Mouse (Mus musculus) G1E (cell line): ENCODE results near the gene Ppp2ca.

ENCODE experiments used
- CTCF ChIP-seq: IDR thresholded peaks from 2 replicates; pipeline ENCODE4 v1.5.1; 2012; ENCODE audit warnings: low read depth, low read length, inconsistent platforms, mixed read lengths
- TAL1 ChIP-seq: conservative IDR thresholded peaks from 2 replicates; pipeline ENCODE4 v1.6.1; 2012; ENCODE audit warnings: low read depth, low read length, inconsistent platforms, mixed read lengths

DNA sequence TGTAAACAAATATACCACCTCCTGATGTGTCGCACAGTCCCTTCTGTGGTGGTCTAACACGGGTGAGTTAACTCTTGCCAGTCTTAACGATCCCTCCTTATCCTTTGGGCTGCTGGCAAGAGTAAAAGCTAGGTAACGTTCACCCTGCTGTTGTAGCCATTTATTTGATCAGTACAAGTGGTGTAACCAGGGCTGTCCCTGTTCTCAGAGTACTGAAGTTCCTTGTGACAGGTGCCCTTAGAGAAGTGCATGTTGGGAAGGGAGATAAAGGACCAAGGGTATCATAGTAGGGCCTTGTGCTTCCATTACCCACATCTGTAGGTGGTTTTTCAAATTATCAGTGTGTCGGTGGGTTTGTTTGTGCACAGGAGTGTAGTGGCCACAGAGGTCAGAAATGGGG is 29.3 kb downstream of the Ppp2ca start:
- TF ChIP-seq CTCF (no peak), TAL1 (no peak)
